Mouse (Mus musculus): ENCODE data around the gene Gm10944. TPM values are rescaled to one million over a fixed set of nuclear protein-coding genes. Genes with fewer than 3 reads are reported as not detected.

Gene Gm10944
- polyA plus RNA-seq (2014; fragmentation: Illumina TruSeq; extraction: RNeasy Lipid Tissue Mini Kit (QIAGEN cat#74804); ENCODE audit: low read depth, low replicate concordance): not detected

GRCm38 (mm10) chr10:10681048-10681447 is at the start of gene Gm10944:
Gm10944 (plus strand) TSS chr10:10681348.

Other genes starting within 250 kb of the Gm10944 start
- gene Adgb, start 209.0 kb upstream of the Gm10944 start, polyA plus RNA-seq (2014; fragmentation: Illumina TruSeq; extraction: RNeasy Lipid Tissue Mini Kit (QIAGEN cat#74804); ENCODE audit: low read depth, low replicate concordance): 68.6 TPM
- 1.4 TPM for gene Rab32, start 123.1 kb upstream of the Gm10944 start, polyA plus RNA-seq (2014; fragmentation: Illumina TruSeq; extraction: RNeasy Lipid Tissue Mini Kit (QIAGEN cat#74804); ENCODE audit: low read depth, low replicate concordance)

Measured in testis, adult 10 weeks (tissue).